Mouse (Mus musculus): ENCODE results near the gene Il10rb. TPM values are rescaled to one million over a fixed set of nuclear protein-coding genes. Genes with fewer than 3 reads are reported as not detected.

Gene Il10rb
- total and polyA plus RNA-seq, 3 experiments, result 32.1 to 37.9 (median 36.1) TPM

GRCm38 (mm10) chr16:91444847-91445246 is 38.9 kb downstream of the Il10rb start:
- peaks cover 21 to 75% of the 10 kb centered on the region in 2 experiments for H3K4me1 ChIP-seq (ENCODE audit: control insufficient read depth in 1 of 2, insufficient read depth in 2 of 2)
- no peaks in the 10 kb centered on the region for H3K27me3 ChIP-seq (replicated peaks)
- no peak overlapping the region for H3K27ac ChIP-seq (ENCODE audit: insufficient read depth, low read depth)
- in situ Hi-C loops (cut with MboI; ENCODE audit: low pct_ligation_motif_present, low pct_unique_long_range_greater_than_20kb, low sequenced_read_pairs), result no loop called here
- H3K4me3 ChIP-seq (replicated peaks in 1 of 3; ENCODE audit: low read depth in 2 of 3, low read length in 2 of 3, poor library complexity in 1 of 3), result no peak overlapping the region
- no peak overlapping the region for H3K4me2 ChIP-seq (ENCODE audit: insufficient read depth, low read depth, poor library complexity, severe bottlenecking)
- no peaks in the 10 kb centered on the region for H3K36me3 ChIP-seq (replicated peaks in 1 of 2; ENCODE audit: control insufficient read depth in 1 of 2, insufficient read depth in 1 of 2, low read length in 1 of 2)
- TF ChIP-seq EP300 (IDR thresholded peaks at IDR 0.05; ENCODE audit: low read length) (peak; percentile 51; the same call in 1 of the 2 replicates), JUN (IDR thresholded peaks at IDR 0.05; ENCODE audit: insufficient read depth, low read depth, low read length) (peak; percentile 29; the same call in 1 of the 2 replicates), IRF4 (IDR thresholded peaks at IDR 0.05; ENCODE audit: low read depth, low read length) (peak; percentile 86), MEF2A (IDR thresholded peaks at IDR 0.05; ENCODE audit: borderline replicate concordance, low read depth, low read length) (no peak), BHLHE40 (IDR thresholded peaks at IDR 0.05; ENCODE audit: low read depth, low read length) (peak; percentile 39)
- no peaks in the 10 kb centered on the region for H3K79me2 ChIP-seq (replicated peaks; ENCODE audit: control insufficient read depth, extremely low read depth, insufficient read depth, poor library complexity, severe bottlenecking)
- DNase-seq (ENCODE audit: extremely low read depth), result no peak
- dilution Hi-C loops (cut with MboI; ENCODE audit: extremely low pct_ligation_motif_present, extremely low pct_unique_long_range_greater_than_20kb, low sequenced_read_pairs), result no loop called here
- H3K9me3 ChIP-seq (replicated peaks; ENCODE audit: low read length), result peaks cover 4% of the 10 kb centered on the region
- H3K9ac ChIP-seq (ENCODE audit: insufficient read depth, low read depth), result no peak overlapping the region

- Histone ChIP-seq H3K27me3 (replicated peaks) (no peaks in the 10 kb centered on the region), H3K27ac (ENCODE audit: insufficient read depth, low read depth) (no peak overlapping the region), H3K79me2 (replicated peaks; ENCODE audit: control insufficient read depth, extremely low read depth, insufficient read depth, poor library complexity, severe bottlenecking) (no peaks in the 10 kb centered on the region), H3K9ac (ENCODE audit: insufficient read depth, low read depth) (no peak overlapping the region), H3K4me1 (ENCODE audit: control insufficient read depth in 1 of 2, insufficient read depth in 2 of 2) (peaks cover 21 to 82% of the 10 kb centered on the region in 2 experiments), H3K36me3 (replicated peaks in 1 of 2; ENCODE audit: control insufficient read depth in 1 of 2, insufficient read depth in 1 of 2, low read length in 1 of 2) (no peaks in the 10 kb centered on the region), H3K9me3 (replicated peaks; ENCODE audit: low read length) (peaks cover 4% of the 10 kb centered on the region), H3K4me3 (replicated peaks in 1 of 3; ENCODE audit: low read depth in 2 of 3, low read length in 2 of 3, poor library complexity in 1 of 3) (no peak overlapping the region), H3K4me2 (ENCODE audit: insufficient read depth, low read depth, poor library complexity, severe bottlenecking) (no peak overlapping the region)
- in situ Hi-C loops (cut with MboI; ENCODE audit: low pct_ligation_motif_present, low pct_unique_long_range_greater_than_20kb, low sequenced_read_pairs) (no loop called here), dilution Hi-C loops (cut with MboI; ENCODE audit: extremely low pct_ligation_motif_present, extremely low pct_unique_long_range_greater_than_20kb, low sequenced_read_pairs) (no loop called here)
- TF ChIP-seq EP300 (IDR thresholded peaks at IDR 0.05; ENCODE audit: low read length) (0 out of 2 replicates have a peak, but pooled peaks have one; percentile 14), ZNF384 (IDR thresholded peaks at IDR 0.05; ENCODE audit: low read depth, low read length) (no peak), SIN3A (IDR thresholded peaks at IDR 0.05; ENCODE audit: low read length) (no peak), USF1 (IDR thresholded peaks at IDR 0.05; ENCODE audit: low read depth, low read length) (no peak), CHD2 (IDR thresholded peaks at IDR 0.05; ENCODE audit: low read length) (no peak), TCF12 (IDR thresholded peaks at IDR 0.05; ENCODE audit: low read depth, low read length) (no peak), RAD21 (IDR thresholded peaks at IDR 0.05; ENCODE audit: low read depth, low read length) (no peak), POLR2A (IDR thresholded peaks at IDR 0.05; ENCODE audit: low read depth, low read length) (no peak), NELFE (IDR thresholded peaks at IDR 0.05; ENCODE audit: low read depth, low read length) (0 out of 2 replicates have a peak, but pooled peaks have one; percentile 28), MAX (IDR thresholded peaks at IDR 0.05; ENCODE audit: low read length) (peak; percentile 48; the same call in 1 of the 2 replicates), JUND (conservative IDR thresholded peaks at IDR 0.05; ENCODE audit: low read depth, low read length) (no peak), ELF1 (IDR thresholded peaks at IDR 0.05; ENCODE audit: low read depth, low read length) (0 out of 2 replicates have a peak, but pooled peaks have one; percentile 8), ZMIZ1 (IDR thresholded peaks at IDR 0.05; ENCODE audit: low read depth, low read length) (no peak), PAX5 (IDR thresholded peaks at IDR 0.05; ENCODE audit: low read length) (no peak)
- no peak for DNase-seq (ENCODE audit: extremely low read depth)
Measured at GRCm38 (mm10) chr16:91445566-91445965, 39.6 kb downstream of the Il10rb start.

Measured in CH12.LX (cell line).